Mouse (Mus musculus) midbrain, embryonic 12.5 days (tissue): Measurements from ENCODE around the gene Rorc. TPM values are rescaled to one million over a fixed set of nuclear protein-coding genes. Genes with fewer than 3 reads are reported as not detected.

Experiments used
- ATAC-seq: fragments of 200-750 bp; cut with Nextera tagmentation; 2 replicates; pipeline ENCODE4 v1.8.0; 2017; ENCODE audit warnings: low read depth, moderate TSS enrichment, moderate library complexity; ENCODE audit not compliant: low FRiP score
- H3K27ac ChIP-seq: fragments of 300-500 bp; sonication (generic); replicated peaks from 2 replicates; pipeline ENCODE4 v1.5.1; 2016; ENCODE audit warnings: mild to moderate bottlenecking
- H3K27me3 ChIP-seq: fragments of 300-500 bp; sonication (generic); 2 replicates; pipeline ENCODE4 v1.6.1; 2016; ENCODE audit warnings: mild to moderate bottlenecking
- H3K36me3 ChIP-seq: fragments of 300-500 bp; sonication (generic); 2 replicates; pipeline ENCODE4 v1.6.1; 2016
- H3K4me1 ChIP-seq: fragments of 300-500 bp; sonication (generic); 2 replicates; pipeline ENCODE4 v1.6.1; 2016
- H3K4me2 ChIP-seq: fragments of 300-500 bp; sonication (generic); replicated peaks from 2 replicates; pipeline ENCODE4 v1.6.1; 2016; ENCODE audit warnings: mild to moderate bottlenecking, moderate library complexity
- H3K4me3 ChIP-seq: fragments of 300-500 bp; sonication (generic); 2 replicates; pipeline ENCODE4 v1.5.1; 2016; ENCODE audit warnings: mild to moderate bottlenecking
- H3K9ac ChIP-seq: fragments of 300-500 bp; sonication (generic); replicated peaks from 2 replicates; pipeline ENCODE4 v1.6.1; 2016; ENCODE audit warnings: mild to moderate bottlenecking, moderate library complexity
- H3K9me3 ChIP-seq: fragments of 300-500 bp; sonication (generic); 2 replicates; pipeline ENCODE4 v1.6.1; 2016; ENCODE audit warnings: mild to moderate bottlenecking
- WGBS: fragments of 180-500 bp; shearing (Covaris S2); methylation state at CpG from one replicate; pipeline ENCODE4 v1.1.7; 2016; 5-methylcytosine and 5-hydroxymethylcytosine counted together
- polyA plus RNA-seq: library from polyadenylated mRNA; unstranded; fragments of >200 nt; fragmentation: Nextera tagmentation; extraction: Ambion mirVana; gene quantifications from 2 replicates; pipeline ENCODE4 v1.2.1, GENCODE M21; 2016

Gene Rorc
- polyA plus RNA-seq: 0.18 and 0.28 TPM in 2 replicates

- no peaks in the 10 kb centered on the region for H3K36me3 ChIP-seq
- WGBS: 15% methylated on average over 5 of the region's 5 CpGs
- H3K9ac ChIP-seq: no peak within 1 kb of the TSS; the same call in 1 of the 2 replicates
- H3K27ac ChIP-seq: no peak within 1 kb of the TSS
- peak within 1 kb of the TSS; percentile 45 for H3K4me2 ChIP-seq
- H3K4me1 ChIP-seq: peaks cover 29% of the 10 kb centered on the region
- H3K9me3 ChIP-seq: no peaks in the 10 kb centered on the region
- peak within 1 kb of the TSS; percentile 10; the same call in 1 of the 2 replicates for H3K4me3 ChIP-seq
- 0 out of 2 replicates have a peak, but pooled peaks have one; percentile 5 for ATAC-seq
- H3K27me3 ChIP-seq: peaks cover 34% of the 10 kb centered on the region
Observed at GRCm38 (mm10) chr3:94372641-94373040, at the start of gene Rorc. Rorc (plus strand) TSS chr3:94372794.

- Histone ChIP-seq H3K9ac (no peak overlapping the region), H3K4me1 (no peaks in the 10 kb centered on the region), H3K4me3 (no peak overlapping the region), H3K36me3 (no peaks in the 10 kb centered on the region), H3K9me3 (no peaks in the 10 kb centered on the region), H3K4me2 (no peak overlapping the region), H3K27me3 (no peaks in the 10 kb centered on the region), H3K27ac (no peak overlapping the region)
- WGBS: 66% methylated on average over 3 of the region's 3 CpGs
- no peak for ATAC-seq
Observed at GRCm38 (mm10) chr3:94328681-94329080, 43.9 kb upstream of the Rorc start.

- Histone ChIP-seq H3K4me1 (no peaks in the 10 kb centered on the region), H3K9me3 (no peaks in the 10 kb centered on the region), H3K4me2 (no peak overlapping the region), H3K4me3 (no peak overlapping the region), H3K36me3 (no peaks in the 10 kb centered on the region), H3K27ac (no peak overlapping the region), H3K9ac (no peak overlapping the region), H3K27me3 (no peaks in the 10 kb centered on the region)
- WGBS: 88% methylated on average over 4 of the region's 4 CpGs
- ATAC-seq: no peak
Observed at GRCm38 (mm10) chr3:94334442-94334841, 38.2 kb upstream of the Rorc start.

GRCm38 (mm10) chr3:94338522-94338921 lies 34.1 kb upstream of the Rorc start:
- Histone ChIP-seq H3K4me3 (no peak overlapping the region), H3K4me1 (no peaks in the 10 kb centered on the region), H3K9ac (no peak overlapping the region), H3K27me3 (no peaks in the 10 kb centered on the region), H3K27ac (no peak overlapping the region), H3K9me3 (no peaks in the 10 kb centered on the region), H3K36me3 (no peaks in the 10 kb centered on the region), H3K4me2 (no peak overlapping the region)
- WGBS: 85% methylated on average over 3 of the region's 3 CpGs
- no peak for ATAC-seq

- Histone ChIP-seq H3K4me1 (0 out of 2 replicates have a peak, but pooled peaks cover 2% of the 10 kb centered on the region), H3K9me3 (no peaks in the 10 kb centered on the region), H3K27me3 (no peaks in the 10 kb centered on the region), H3K36me3 (no peaks in the 10 kb centered on the region), H3K9ac (no peak within 1 kb of the TSS), H3K4me2 (no peak within 1 kb of the TSS), H3K4me3 (no peak within 1 kb of the TSS), H3K27ac (no peak within 1 kb of the TSS)
- WGBS: 57% methylated on average over 3 of the region's 3 CpGs
- no peak for ATAC-seq
Observed at GRCm38 (mm10) chr3:94341959-94342422, 30.6 kb upstream of the Rorc start, which contains the start of gene Them5. Them5 (plus strand) TSS chr3:94342099.

- H3K27me3 ChIP-seq: no peaks in the 10 kb centered on the region
- H3K4me1 ChIP-seq: 0 out of 2 replicates have a peak, but pooled peaks cover 2% of the 10 kb centered on the region
- no peak overlapping the region for H3K9ac ChIP-seq
- H3K9me3 ChIP-seq: no peaks in the 10 kb centered on the region
- no peak overlapping the region for H3K4me3 ChIP-seq
- ATAC-seq: no peak
- no peak overlapping the region for H3K27ac ChIP-seq
- WGBS: 53% methylated on average over 1 of the region's 1 CpGs
- no peaks in the 10 kb centered on the region for H3K36me3 ChIP-seq
- H3K4me2 ChIP-seq: no peak overlapping the region
Observed at GRCm38 (mm10) chr3:94342552-94342951, 30.0 kb upstream of the Rorc start.

GRCm38 (mm10) chr3:94344182-94344581 lies 28.4 kb upstream of the Rorc start:
- no peaks in the 10 kb centered on the region for H3K9me3 ChIP-seq
- WGBS: 90% methylated on average over 2 of the region's 2 CpGs
- no peak overlapping the region for H3K4me2 ChIP-seq
- H3K4me1 ChIP-seq: 0 out of 2 replicates have a peak, but pooled peaks cover 2% of the 10 kb centered on the region
- H3K27ac ChIP-seq: no peak overlapping the region
- no peak overlapping the region for H3K4me3 ChIP-seq
- ATAC-seq: no peak
- H3K9ac ChIP-seq: no peak overlapping the region
- no peaks in the 10 kb centered on the region for H3K36me3 ChIP-seq
- no peaks in the 10 kb centered on the region for H3K27me3 ChIP-seq

- no peaks in the 10 kb centered on the region for H3K9me3 ChIP-seq
- H3K9ac ChIP-seq: no peak overlapping the region
- 0 out of 2 replicates have a peak, but pooled peaks cover 2% of the 10 kb centered on the region for H3K4me1 ChIP-seq
- 59% methylated on average over 3 of the region's 3 CpGs for WGBS
- no peak overlapping the region for H3K27ac ChIP-seq
- ATAC-seq: no peak
- H3K27me3 ChIP-seq: no peaks in the 10 kb centered on the region
- H3K4me2 ChIP-seq: no peak overlapping the region
- no peaks in the 10 kb centered on the region for H3K36me3 ChIP-seq
- H3K4me3 ChIP-seq: no peak overlapping the region
Observed at GRCm38 (mm10) chr3:94344897-94345296, 27.7 kb upstream of the Rorc start.

GRCm38 (mm10) chr3:94348146-94348545 lies 24.4 kb upstream of the Rorc start:
- Histone ChIP-seq H3K27ac (no peak overlapping the region), H3K9me3 (no peaks in the 10 kb centered on the region), H3K4me3 (no peak overlapping the region), H3K9ac (no peak overlapping the region), H3K4me1 (0 out of 2 replicates have a peak, but pooled peaks cover 2% of the 10 kb centered on the region), H3K36me3 (no peaks in the 10 kb centered on the region), H3K4me2 (no peak overlapping the region), H3K27me3 (no peaks in the 10 kb centered on the region)
- no peak for ATAC-seq
- WGBS: 85% methylated on average over 2 of the region's 2 CpGs

- WGBS: 13% methylated on average over 1 of the region's 1 CpGs
- no peak overlapping the region for H3K9ac ChIP-seq
- peaks cover 11% of the 10 kb centered on the region; the same call in 1 of the 2 replicates for H3K4me1 ChIP-seq
- ATAC-seq: no peak
- H3K4me3 ChIP-seq: no peak overlapping the region
- H3K9me3 ChIP-seq: no peaks in the 10 kb centered on the region
- peaks cover 40% of the 10 kb centered on the region for H3K27me3 ChIP-seq
- no peak overlapping the region for H3K4me2 ChIP-seq
- H3K27ac ChIP-seq: no peak overlapping the region
- H3K36me3 ChIP-seq: no peaks in the 10 kb centered on the region
Observed at GRCm38 (mm10) chr3:94360812-94361211, 11.8 kb upstream of the Rorc start.

GRCm38 (mm10) chr3:94362138-94362537 lies 10.5 kb upstream of the Rorc start, which contains the start of gene C2cd4d:
C2cd4d (plus strand) TSS chr3:94362438.
- Histone ChIP-seq H3K27me3 (peaks cover 48% of the 10 kb centered on the region), H3K36me3 (no peaks in the 10 kb centered on the region), H3K9me3 (no peaks in the 10 kb centered on the region), H3K4me3 (peak within 1 kb of the TSS; percentile 53), H3K9ac (peak within 1 kb of the TSS; percentile 80), H3K4me2 (peak within 1 kb of the TSS; percentile 90), H3K4me1 (peaks cover 11% of the 10 kb centered on the region; the same call in 1 of the 2 replicates), H3K27ac (no peak within 1 kb of the TSS)
- no peak for ATAC-seq
- 32% methylated on average over 7 of the region's 7 CpGs for WGBS

GRCm38 (mm10) chr3:94363291-94364153 lies 9.1 kb upstream of the Rorc start:
- ATAC-seq: peak; percentile 83
- peak overlapping the region; percentile 53 for H3K4me3 ChIP-seq
- WGBS: 5% methylated on average over 96 of the region's 97 CpGs
- H3K27ac ChIP-seq: peak overlapping the region; percentile 63
- peak overlapping the region; percentile 80 for H3K9ac ChIP-seq
- H3K4me1 ChIP-seq: peaks cover 11% of the 10 kb centered on the region; the same call in 1 of the 2 replicates
- H3K36me3 ChIP-seq: no peaks in the 10 kb centered on the region
- peak overlapping the region; percentile 90 for H3K4me2 ChIP-seq
- no peaks in the 10 kb centered on the region for H3K9me3 ChIP-seq
- H3K27me3 ChIP-seq: peaks cover 48% of the 10 kb centered on the region
